Mouse (Mus musculus): Measurements from ENCODE around the gene Oaz1.

Oaz1 gene

DNA sequence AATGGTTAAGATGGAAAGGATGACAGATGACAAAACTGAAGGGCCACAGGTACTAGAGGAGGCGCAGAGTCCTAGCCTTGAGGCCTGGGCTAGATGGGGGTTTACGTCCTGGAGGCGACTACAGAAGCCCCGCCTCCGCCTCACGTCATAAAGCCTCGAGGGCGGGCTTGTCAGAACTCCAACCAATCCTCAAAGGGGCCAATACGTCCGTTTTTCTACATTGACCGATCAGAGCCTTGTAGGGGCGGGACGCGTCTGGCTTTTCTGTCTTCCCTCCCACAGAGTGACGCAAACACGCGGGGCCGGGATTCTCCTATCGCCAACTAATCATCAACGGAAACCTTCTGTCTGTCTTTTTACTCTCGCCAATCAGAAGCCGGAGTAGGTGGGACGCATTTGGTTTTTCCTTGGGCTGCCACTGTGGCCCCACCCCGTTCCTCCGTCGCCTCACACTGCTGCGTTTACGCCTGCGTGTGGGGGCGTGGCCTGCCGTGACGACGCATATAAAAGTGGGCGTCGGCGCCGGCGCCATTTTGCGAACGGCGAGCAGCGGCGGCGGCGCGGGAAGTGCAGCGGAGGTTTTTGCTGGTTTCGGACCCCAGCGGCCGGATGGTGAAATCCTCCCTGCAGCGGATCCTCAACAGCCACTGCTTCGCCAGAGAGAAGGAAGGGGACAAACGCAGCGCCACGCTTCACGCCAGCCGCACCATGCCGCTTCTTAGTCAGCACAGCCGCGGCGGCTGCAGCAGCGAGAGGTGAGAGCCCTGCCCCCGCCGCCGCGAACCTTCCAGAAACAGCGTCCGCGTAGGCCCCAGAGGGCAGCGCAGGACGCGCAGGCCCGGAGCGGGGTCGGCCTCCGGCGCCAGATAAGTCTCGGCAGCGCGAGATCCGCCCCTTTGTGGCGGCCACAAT lies at the start of gene Oaz1:
Gene Oaz1 (plus strand): TSS at position 506 of the 912 bp plus-strand sequence.
- peak; percentile 100 for DNase-seq (ENCODE audit: low read depth, low spot score)

DNA sequence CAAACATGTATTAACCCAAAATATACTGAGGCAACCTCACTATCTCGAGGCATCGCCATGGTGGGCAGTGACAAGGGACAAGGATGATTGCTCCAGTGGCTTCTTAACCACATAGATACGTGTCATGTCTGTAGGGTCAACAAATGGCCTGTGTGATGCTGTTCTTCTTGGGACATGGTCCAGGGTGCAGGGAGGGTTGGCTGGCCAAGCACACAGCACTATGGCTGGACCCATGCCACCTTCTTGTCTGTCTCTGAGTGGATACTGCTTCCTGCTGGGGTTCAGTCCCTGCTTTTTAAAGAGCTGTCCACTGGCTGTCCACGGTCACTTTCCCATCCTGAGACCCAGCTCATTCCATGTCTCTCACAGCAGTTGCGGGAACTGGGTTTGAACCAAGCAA lies 49.3 kb upstream of the Oaz1 start:
- DNase-seq (ENCODE audit: low read depth, low spot score): no peak

DNA sequence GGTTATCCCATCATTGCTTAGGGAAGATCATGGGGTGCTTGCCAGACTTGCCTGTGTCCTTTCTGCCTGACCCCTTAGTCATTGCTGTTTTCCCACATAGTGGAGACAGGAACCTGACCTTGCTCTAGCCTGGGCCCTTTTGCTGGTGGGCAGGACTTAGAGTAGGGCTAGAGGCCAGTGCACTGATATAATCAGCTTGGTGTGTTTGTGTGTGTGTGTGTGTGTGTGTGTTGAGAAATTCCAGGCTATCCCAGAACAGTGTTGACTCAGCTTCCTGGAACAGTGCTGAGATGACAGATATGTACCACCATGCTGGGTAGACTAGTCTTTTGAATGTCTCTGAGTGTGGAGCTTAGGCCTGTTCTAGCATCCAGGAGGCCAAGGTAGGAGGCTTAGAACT lies 46.9 kb upstream of the Oaz1 start:
- no peak for DNase-seq (ENCODE audit: low read depth, low spot score)

DNA sequence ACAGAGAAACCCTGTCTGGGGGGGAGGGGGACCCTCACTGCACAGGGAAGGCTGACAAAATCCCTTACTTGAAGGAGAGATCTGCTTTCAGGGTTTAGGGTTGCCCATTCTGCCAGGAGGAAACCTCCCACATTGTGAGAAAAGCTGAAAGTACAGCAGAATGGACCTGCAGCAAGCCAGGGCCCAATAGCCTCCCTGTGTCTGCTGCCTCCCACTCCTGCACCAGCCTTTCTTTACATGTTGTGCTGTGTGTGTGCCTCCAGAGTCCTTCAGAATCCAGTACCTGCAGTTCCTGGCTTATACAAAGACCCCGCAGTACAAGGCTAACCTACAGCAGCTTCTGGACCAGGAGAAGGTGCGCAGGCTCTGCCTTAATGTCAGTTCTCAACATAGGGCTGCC lies 42.2 kb upstream of the Oaz1 start:
- no peak for DNase-seq (ENCODE audit: low read depth, low spot score)

DNA sequence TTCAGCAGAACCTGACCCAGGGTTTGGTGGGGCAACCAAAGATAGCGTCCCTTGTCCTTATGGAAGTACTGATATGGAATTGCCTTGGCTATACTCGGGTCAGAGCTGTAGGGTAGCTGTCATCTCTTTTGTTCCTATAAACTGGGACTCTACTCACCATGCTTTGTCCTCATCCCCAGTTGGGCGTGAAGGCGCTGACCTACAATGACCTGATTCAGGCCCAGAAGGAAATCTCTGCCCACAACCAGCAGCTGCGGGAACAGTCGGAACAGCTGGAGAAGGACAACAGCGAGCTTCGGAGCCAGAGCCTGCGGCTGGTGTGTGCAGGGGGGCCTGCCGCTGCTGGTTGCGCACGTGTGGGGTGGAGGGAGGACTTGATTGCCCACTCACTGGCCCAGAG lies 41.6 kb upstream of the Oaz1 start:
- no peak for DNase-seq (ENCODE audit: low read depth, low spot score)

DNA sequence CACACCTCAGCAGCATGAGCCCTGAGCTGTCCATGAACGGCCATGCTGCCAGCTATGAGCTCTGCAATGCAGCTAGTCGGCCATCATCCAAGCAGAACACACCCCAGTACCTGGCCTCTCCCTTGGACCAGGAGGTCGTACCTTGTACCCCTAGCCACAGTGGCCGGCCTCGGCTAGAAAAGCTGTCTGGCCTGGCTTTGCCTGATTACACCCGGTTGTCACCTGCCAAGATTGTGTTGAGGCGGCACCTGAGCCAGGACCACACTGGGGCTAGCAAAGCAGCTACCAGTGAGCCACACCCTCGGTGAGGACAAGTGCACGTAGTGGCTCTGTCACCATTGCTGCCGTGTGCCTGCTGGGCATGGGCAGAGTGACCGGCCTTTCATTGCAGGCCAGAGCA lies 40.5 kb upstream of the Oaz1 start:
- no peak for DNase-seq (ENCODE audit: low read depth, low spot score)

DNA sequence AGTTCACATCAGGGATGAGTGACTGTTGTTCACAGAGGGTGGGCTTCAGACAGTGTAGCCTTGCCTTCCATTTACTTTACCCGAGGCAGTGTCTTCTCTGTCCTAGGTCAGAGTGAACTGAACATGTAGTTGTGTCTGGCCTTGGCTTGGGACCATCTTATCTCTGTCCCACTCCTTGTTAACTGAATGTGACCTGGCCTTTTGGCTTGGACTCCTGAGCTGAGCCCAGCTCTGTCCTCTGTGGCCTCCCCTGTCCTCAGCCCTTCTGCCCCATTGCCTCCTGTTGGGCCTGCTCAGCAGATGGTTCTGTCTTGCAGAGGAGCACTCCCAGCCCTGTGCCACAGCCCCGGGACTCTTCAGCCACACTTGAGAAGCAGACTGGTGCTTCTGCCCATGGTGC lies 38.9 kb upstream of the Oaz1 start:
- DNase-seq (ENCODE audit: low read depth, low spot score): no peak

DNA sequence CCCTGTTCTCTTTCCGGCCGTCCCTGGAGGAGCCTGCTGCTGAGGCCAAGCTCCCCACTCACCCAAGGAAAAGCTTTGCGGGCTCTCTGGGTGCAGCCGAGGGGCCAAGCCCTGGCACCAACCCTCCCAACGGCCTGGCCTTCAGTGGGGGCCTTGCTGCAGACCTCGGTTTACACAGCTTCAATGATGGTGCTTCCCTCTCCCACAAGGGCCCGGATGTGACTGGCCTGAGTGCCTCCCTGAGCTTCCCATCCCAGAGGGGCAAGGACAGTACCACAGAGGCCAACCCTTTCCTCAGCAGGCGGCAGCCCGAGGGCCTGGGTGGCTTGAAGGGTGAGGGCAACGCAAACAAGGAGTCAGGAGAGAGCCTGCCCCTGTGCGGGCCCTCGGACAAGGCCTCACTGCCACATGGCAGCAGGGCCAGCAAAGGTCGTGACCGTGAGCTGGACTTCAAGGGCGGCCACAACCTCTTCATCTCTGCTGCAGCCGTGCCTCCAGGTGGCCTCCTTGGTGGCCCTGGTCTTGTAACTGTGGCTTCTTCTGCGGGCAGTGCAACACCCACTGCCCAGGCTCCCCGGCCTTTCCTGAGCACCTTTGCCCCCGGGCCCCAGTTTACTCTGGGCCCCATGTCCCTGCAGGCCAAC lies 35.6 kb upstream of the Oaz1 start:
- DNase-seq (ENCODE audit: low read depth, low spot score): no peak

DNA sequence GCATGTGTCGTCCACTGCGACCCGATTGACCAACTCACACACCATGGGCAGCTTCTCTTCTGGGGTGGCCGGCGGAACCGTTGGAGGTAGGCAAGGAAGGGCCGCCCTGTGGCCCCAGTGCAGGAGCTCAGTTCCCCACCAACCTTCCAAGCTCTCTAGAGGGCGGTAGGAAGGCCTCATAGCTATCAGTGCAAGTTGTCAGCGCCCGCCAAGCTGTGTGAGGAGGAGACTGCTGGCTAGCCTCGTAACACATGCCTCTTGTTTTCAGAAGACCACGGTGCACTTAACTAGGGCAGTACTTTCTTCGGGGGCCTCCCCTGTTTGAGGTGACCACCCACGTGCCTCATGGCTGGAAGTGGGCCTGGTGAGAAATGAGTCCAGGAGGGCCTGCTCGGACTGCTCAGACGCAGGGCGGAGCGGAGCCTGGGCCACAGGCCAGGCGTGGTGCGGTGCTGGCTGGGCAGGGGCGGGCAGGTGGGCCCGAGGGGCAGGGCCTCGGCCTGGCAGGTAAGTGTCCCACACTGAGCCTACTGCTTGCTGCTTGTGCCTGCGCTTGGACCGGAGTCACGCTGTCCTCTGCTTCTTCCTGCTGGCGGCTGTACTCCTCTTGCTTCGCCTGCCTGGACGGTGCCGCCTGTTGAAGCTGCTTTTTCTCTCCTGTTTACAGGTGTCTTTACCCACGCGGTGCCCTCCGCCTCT lies 34.8 kb upstream of the Oaz1 start:
- no peak for DNase-seq (ENCODE audit: low read depth, low spot score)

DNA sequence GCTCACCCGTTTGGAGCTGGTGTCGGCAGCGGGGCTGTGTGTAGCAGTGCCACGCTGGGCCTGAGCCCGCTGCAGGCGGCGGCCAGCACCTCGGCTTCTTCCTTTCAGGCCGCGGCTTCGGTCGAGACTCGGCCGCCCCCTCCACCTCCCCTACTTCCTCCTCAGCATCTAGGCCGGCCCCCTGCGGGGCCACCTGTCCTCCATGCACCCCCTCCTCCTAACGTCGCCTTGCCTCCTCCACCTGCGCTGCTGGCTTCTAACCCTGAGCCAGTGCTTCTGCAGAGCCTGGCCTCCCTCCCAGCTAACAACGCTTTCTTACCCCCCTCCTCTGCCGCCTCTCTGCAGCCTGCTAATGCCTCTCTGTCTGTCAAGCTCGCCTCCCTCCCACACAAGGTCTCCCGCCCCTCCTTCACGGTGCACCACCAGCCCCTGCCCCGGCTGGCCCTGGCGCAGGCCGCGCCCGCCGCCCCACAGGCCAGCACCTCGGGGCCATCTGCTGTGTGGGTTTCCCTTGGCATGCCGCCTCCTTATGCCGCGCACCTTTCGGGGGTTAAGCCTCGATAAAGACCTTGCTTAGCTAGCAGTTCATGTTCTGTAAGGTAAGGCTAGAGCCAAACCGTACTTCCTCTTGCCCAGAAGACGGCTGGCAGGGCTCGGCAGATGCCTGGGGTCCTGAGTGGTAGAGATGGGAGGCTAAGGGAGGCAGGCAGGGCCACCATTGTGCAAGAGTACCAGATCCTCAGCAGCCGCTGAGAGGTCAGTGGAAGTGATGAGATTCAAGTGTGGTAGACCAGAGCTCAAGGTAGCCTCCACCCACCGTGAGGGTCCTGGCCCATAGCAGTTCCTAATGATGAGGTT lies 34.1 kb upstream of the Oaz1 start:
- DNase-seq (ENCODE audit: low read depth, low spot score): no peak

DNA sequence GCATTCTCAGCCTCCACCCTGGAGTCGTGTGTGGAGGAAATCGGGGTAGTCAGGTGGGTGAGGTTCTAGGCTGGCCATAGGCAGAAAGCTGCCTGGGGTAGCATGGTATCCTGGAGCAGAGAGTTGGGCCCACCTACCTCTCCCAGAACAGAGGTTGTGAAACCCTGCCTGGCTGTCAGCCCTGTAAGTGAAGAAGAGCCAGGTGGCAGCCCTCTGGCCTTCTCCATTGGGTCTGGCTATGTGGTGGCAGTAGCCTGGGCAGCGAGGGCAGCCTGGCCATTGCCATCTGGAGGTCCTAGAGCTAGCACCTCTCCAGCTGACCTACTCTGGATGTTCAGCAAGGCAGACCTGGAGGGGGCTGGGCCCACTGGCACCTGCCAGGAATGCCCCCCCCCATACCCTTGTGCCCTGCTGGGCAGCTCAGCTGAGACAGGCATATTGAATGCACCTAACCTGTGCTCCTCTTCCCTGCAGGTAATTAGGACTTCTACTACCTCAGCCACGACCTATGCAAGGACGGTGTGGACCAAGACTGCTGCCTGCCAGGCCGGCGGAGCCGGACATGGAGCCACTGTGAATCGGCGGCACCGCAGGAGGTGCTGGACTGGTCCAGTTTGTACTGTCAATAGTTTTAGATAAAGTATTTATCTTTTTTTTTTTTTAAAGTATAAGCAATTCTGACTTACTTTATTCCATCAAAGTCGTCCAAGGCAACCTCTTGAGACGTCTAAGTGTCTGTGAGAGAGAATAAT lies 33.2 kb upstream of the Oaz1 start:
- DNase-seq (ENCODE audit: low read depth, low spot score): no peak

DNA sequence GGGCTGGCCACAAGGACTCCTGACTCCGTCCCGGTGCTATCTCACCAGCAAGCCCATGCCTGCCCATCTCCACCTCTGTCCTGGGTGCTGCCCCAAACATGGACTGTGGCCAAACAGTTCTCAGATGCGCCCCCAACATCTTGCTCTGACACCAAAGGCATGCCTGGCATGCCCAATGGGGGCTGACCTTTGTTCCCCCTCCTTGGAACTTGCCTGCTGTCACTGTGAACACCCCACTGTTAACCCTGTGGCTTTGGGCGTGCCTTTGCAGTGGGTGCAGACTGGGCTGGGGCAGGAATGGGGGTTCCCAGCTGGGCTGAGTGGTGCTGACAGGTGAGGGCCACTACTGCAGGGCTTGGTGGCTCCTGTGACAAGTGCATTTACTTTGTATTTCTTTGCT lies 32.7 kb upstream of the Oaz1 start:
- DNase-seq (ENCODE audit: low read depth, low spot score): no peak

DNA sequence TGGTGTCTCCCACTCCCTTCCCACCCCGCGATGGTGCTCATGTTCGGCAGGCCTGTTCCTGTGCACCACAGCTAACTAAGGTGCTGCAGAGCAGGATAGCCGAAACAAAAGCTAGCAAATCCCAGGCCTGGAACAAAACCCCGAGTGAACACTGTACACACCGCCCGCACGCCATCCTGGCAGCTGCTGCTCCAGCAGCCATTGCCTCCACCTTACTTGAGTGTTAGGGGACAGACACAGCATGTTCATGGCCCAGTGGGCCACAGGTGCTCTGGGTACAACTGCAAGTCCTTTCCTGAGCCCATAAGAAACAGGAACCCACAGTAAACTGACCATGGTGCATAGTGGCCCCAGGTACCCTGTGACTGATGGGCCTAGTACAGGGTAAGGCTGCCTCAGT lies 31.7 kb upstream of the Oaz1 start:
- DNase-seq (ENCODE audit: low read depth, low spot score): no peak

DNA sequence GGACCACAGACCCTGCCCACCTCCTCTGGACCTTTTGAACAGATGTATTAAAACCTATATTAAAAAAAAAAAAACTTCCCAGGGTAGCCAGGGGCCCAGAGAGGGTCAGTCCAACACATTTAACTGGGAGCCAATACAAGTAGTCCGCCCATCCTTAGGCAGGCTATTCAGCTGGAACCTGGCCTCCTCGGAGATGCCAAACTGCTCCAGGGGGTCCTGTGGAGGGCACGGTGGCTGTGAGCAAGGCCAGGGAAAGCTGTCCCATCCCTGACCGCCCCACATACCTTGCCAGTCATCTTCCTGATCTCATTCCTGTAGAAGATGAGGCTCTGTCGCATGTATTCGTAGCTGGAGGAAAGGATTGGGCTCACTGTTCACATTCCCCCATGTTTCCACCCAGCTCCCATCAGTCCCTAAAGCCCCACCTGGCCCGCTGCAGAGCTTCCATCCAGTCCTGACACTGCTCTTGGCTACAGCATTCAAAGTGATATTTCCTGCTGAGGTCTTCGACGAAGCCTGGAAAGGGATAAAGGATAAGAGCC lies 30.1 kb upstream of the Oaz1 start:
- DNase-seq (ENCODE audit: low read depth, low spot score): no peak

DNA sequence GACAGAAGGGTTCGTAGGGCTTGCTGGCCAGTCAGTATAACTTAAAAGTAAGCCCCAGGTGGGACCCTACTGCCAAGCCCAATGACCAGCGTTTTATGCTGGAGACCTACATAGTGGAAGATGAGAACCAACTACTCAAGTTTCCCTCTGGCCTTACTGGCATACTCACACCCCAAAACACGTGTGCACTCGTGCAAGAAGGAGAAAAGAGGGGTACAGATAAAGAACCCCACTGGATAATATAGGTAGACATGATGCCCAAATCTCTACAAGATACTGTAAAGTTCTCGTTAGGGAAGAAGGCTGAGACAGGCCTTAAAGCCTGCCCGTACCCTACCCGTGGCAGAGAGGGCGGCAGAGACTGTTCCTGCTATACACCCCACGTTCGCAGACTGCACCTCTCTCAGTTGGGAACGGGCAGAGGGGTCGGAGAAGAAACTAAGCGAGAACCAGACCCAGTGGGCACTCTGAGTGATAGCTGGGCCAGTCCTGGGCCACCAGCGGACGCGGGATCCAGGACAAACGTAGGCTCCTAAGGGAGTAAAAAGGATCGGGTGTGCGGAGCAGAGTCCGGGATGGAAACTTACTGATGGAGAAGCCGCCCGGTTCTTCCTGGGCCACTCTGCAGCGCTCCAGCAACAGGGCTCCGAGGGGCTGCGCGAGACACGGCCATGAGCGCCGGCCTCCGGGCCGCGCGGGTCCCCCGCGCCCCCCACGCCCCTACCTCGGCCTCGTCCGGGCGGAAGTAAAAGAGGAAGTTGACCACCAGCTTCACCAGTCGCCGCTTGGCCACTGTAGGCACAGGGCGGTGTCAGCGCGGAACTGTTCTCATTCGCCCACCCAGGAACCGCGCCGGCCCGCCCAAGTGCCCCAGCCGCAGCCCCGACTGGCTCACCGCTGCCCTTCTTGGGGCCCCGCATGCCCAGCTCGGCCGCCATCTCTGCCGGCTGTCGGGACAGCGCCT lies 29.0 kb upstream of the Oaz1 start:
- no peak for DNase-seq (ENCODE audit: low read depth, low spot score)

DNA sequence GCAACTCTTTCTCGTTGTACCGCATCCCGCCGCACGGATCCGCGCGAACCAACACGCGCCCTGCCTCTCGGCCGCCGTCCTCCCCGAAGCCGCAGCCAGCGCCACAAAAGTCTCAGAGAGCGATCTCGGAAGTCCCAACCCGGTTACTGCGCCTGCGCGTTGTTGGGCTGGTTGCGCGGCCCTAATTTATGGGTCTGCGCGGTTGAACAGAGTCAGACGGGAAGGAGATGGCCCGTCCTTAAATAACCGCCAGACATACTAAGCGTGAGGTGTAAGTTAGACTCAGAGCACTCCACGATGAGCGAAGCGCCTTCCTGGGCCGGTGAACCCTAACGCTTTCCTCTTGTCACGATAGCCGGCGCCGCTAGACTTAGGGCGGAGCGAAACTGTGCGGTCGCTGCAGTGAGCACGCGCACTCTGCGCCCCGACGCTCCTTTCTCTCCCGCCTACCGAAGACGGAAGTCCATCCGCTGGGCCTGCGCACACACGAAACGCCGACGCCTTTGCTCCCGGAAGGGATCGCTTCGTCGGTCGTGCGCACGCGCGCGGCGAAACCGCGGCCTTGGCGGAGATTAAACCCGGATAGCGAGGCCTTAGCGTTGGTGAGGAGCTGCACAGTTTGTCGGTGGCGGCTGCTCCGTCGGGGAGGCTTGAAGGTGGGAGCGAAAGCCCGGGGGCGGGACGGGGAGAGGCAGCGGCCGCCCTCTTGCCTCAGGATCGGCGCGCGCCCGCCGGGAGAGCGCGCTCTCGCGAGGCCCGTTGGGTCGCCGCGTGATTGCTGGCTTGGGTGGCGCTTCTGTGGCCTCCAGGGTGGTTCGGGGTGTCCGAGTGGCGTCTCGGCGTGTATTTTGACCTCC lies 28.1 kb upstream of the Oaz1 start, which contains the start of the genes Sf3a2 and Plekhj1:
Gene Sf3a2 (plus strand): TSS at position 49 of the 857 bp plus-strand sequence.
Gene Plekhj1 (minus strand): TSS at position 477 of the 857 bp plus-strand sequence.
- peak; percentile 93 for DNase-seq (ENCODE audit: low read depth, low spot score)

DNA sequence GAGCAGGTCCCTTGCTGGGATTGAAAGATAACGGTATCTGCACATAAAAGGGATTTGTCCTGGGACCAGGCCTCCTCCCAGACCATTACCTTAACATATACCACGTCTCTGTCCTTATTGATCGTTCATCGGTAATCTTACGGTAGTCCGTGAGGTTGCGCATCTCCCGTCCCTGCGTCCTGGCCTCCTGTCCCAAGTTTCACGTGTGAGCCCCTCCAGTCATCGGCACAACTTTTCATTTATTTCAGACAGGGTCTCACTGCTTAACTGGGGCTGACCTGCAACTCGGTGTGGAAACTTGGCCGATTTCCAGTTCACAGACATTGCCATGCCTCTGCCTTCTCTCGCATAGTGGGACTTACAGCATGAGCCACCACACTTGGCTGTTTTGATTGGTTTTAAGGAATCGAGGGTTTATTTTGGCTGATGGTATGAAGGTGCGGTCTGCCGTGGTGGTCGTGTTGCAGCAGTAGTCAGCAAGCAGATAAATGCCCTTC lies 27.3 kb upstream of the Oaz1 start:
- no peak for DNase-seq (ENCODE audit: low read depth, low spot score)
